Mouse (Mus musculus) liver, embryonic 15.5 days (tissue): ENCODE data around the gene Fbxo21. TPM values are rescaled to one million over a fixed set of nuclear protein-coding genes. Genes with fewer than 3 reads are reported as not detected.

Source experiments
- polyA plus RNA-seq: library from polyadenylated mRNA; unstranded; fragments of >200 nt; fragmentation: Nextera tagmentation; extraction: Ambion mirVana; gene quantifications from 2 replicates; pipeline ENCODE4 v1.2.1, GENCODE M21; 2015

Fbxo21 gene
- polyA plus RNA-seq, 1 experiment from 2014 or later = 14.2 TPM

Other genes with a start within 250 kb of the Fbxo21 start
- 0.07 and 0.09 TPM in 2 replicates for gene Nos1, start 195.7 kb upstream of the Fbxo21 start, polyA plus RNA-seq
- 1.6 and 2.2 TPM in 2 replicates for gene Tesc, start 51.0 kb downstream of the Fbxo21 start, polyA plus RNA-seq
- 7.7 and 8.1 TPM in 2 replicates for gene Fbxw8, start 178.7 kb downstream of the Fbxo21 start, polyA plus RNA-seq
- not detected in 2 replicates for gene Hrk, start 187.9 kb downstream of the Fbxo21 start, polyA plus RNA-seq